Mouse (Mus musculus) heart, adult 8-10 months (tissue): ENCODE measurements around the gene Begain. TPM values are rescaled to one million over a fixed set of nuclear protein-coding genes. Genes with fewer than 3 reads are reported as not detected.

ENCODE experiments used
- DNase-seq: peaks from one replicate; pipeline ENCODE4 v3.0.0; 2022; ENCODE audit warnings: low spot score
- total RNA-seq, 4 experiments: library from RNA; stranded (reverse); gene quantifications; 2 replicates each; pipeline ENCODE4 v1.2.4; 2022

Begain gene
- total RNA-seq, result under 1 TPM in 2 of 4 experiments, not detected in 2; 0.17 to 0.19 TPM

GRCm38 (mm10) chr12:109068167-109068653, at the start of gene Begain:
Gene Begain, minus strand, starts transcription at chr12:109068217.
- DNase-seq, result no peak

GRCm38 (mm10) chr12:109115707-109116106, 47.7 kb upstream of the Begain start:
- no peak for DNase-seq

- no peak for DNase-seq
Observed at GRCm38 (mm10) chr12:109115161-109115560, 47.1 kb upstream of the Begain start.

GRCm38 (mm10) chr12:109112996-109113592, 45.1 kb upstream of the Begain start:
- DNase-seq, result no peak

- no peak for DNase-seq
Observed at GRCm38 (mm10) chr12:109112354-109112995, 44.5 kb upstream of the Begain start.

- DNase-seq, result no peak
Observed at GRCm38 (mm10) chr12:109108911-109109310, 40.9 kb upstream of the Begain start.

- no peak for DNase-seq
Observed at GRCm38 (mm10) chr12:109100381-109100780, 32.4 kb upstream of the Begain start.

- DNase-seq, result no peak
Observed at GRCm38 (mm10) chr12:109090456-109091130, 22.6 kb upstream of the Begain start.

- no peak for DNase-seq
Observed at GRCm38 (mm10) chr12:109090041-109090440, 22.0 kb upstream of the Begain start.

GRCm38 (mm10) chr12:109086111-109086510, 18.1 kb upstream of the Begain start:
- no peak for DNase-seq

- no peak for DNase-seq
Observed at GRCm38 (mm10) chr12:109085674-109086073, 17.7 kb upstream of the Begain start.

- DNase-seq, result no peak
Observed at GRCm38 (mm10) chr12:109085046-109085445, 17.0 kb upstream of the Begain start.

- no peak for DNase-seq
Observed at GRCm38 (mm10) chr12:109083476-109083875, 15.5 kb upstream of the Begain start.

GRCm38 (mm10) chr12:109077036-109077435, 9.0 kb upstream of the Begain start:
- no peak for DNase-seq

GRCm38 (mm10) chr12:109074777-109075285, 6.8 kb upstream of the Begain start:
- no peak for DNase-seq

GRCm38 (mm10) chr12:109074106-109074505, 6.1 kb upstream of the Begain start:
- no peak for DNase-seq

GRCm38 (mm10) chr12:109071248-109071647, 3.2 kb upstream of the Begain start:
- DNase-seq, result no peak

- no peak for DNase-seq
Observed at GRCm38 (mm10) chr12:109069751-109070150, 1.7 kb upstream of the Begain start.

GRCm38 (mm10) chr12:109068738-109069137, 721 bp upstream of the Begain start:
- DNase-seq, result no peak

- no peak for DNase-seq
Observed at GRCm38 (mm10) chr12:109067561-109068135, 369 bp downstream of the Begain start.

GRCm38 (mm10) chr12:109058660-109059059, 9.4 kb downstream of the Begain start:
- no peak for DNase-seq

- no peak for DNase-seq
Observed at GRCm38 (mm10) chr12:109057736-109058135, 10.3 kb downstream of the Begain start.
